Mouse (Mus musculus): Measurements from ENCODE around the gene Olfr478.
"Not testable (repeated sequence)": the region's sequence is repeated elsewhere in the genome, so short reads cannot be mapped to it uniquely, and the experiment has no call there.

The Olfr478 gene

DNA sequence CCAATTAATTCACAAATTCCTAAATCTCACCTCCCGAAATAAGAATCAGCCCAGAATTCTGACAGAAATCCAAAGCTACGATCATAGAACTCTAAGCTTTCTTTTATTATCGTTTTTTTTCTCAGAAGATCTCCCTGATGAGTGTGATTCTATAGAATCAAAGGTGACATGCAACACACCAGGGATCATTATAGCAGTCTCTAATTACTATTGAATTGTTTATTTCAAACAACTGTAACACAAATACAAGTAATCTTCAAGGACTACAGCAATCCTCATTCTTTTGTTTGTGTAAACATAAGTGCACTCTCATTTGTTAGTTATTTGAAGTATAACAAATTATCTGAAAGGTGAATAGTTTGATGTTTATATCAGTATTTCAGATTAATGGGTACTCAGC, at the start of gene Olfr478:
Gene Olfr478 (minus strand): TSS at position 101 of the 400 bp plus-strand sequence.
- no peak for DNase-seq

DNA sequence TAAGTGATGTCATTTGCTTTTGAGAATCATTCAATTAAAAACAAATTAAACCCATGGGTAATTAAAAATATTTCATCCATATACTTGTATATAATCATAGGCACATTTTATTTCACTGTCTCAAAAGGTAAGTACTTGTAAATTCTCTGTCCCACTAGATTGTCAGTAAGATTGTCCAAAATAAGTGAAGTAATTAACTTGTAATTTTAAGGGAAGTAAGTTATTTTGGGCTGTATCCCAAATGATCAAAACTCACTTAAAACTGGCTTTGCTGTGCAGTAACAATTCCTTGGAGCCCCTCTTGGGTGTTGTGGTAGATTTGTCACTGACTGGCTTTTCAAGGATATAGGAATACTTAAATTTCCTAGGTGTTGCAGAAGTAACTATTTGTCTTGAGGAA, 45.8 kb upstream of the Olfr478 start, which contains the start of gene Olfr481:
Gene Olfr481 (plus strand): TSS at position 301 of the 400 bp plus-strand sequence.
- DNase-seq, result no peak

DNA sequence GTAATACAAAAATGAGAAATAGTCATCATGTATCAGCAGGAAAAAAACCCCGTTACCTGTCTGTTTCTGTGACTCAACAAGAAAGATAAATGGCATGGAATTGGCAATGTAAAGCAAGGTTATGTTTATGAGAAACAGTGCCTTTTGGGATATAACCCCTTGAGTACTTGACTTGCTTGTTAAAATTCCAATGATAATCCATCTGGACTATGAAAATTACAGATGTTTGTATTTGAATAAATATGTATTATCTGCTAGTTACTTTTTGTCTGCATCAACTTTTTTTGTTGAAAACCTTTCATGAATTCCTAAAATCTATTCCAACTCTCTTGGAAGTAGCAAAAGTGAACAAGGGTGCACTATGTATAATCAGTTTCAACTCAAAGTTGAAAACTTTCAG, 33.5 kb upstream of the Olfr478 start, which contains the start of gene Olfr480:
Gene Olfr480 (minus strand): TSS at position 101 of the 400 bp plus-strand sequence.
- no peak for DNase-seq

DNA sequence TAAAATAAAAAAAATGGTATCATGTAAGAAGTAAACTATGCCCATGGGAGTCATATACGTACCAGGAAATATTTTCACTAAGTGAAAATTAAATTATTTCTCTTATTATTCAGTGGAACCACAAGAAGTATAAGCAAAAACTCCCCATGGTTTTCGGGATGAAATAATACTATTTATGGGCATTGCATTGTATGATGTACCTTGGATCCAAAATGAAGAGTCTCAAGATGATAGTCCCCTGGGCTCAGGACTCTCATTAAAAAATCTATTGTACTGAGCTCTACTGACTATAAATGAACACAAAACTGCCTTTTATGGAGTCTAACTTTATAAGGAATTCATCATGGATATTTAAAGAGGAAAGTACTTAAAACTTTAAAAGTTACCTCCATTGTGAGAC, 16.6 kb upstream of the Olfr478 start, which contains the start of gene Olfr479:
Gene Olfr479 (plus strand): TSS at position 301 of the 400 bp plus-strand sequence.
- DNase-seq, result no peak

DNA sequence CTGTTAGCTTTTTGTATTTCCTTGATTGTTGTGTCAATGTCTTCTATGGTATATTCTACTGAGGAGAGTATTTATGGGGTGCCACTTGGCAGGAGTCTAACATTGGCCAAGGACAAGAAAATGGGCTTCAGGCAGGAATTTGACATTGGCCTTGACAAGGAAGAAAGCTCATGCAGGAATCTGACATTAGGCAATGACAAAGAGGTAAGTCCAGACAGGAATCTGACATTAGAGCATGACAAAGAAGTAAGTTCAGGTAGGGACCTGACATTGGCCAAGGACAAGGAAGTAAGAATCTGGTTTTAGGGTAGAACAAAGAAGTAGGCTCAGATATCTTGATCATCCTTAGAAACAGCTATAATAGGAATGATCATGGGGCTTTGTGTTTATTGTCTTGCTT, 19.5 kb downstream of the Olfr478 start:
- DNase-seq, result not testable (repeated sequence)

DNA sequence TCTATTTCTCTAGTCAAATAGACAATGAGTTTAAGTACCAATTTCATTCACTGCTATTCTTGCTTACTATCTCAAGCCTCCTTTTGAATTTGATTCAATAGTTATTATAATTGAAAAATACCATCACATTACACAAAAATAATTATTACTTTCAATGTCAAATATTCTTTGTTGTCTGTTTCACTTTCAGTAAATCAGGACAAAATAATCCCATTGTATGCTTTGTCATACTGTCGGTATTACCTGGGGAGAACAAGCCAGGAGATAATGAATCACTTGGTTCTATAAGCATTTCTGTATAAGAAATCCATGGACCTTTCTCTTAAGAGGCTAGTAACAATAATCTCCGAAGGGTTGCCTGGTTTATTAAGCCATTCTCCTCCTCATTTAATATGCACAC, 47.4 kb downstream of the Olfr478 start, which contains the start of gene Olfr477:
Gene Olfr477 (plus strand): TSS at position 301 of the 400 bp plus-strand sequence.
- DNase-seq, result no peak
